Mouse (Mus musculus) bone marrow macrophage, adult 2 months (primary cell): Measurements from ENCODE around the gene Golt1a.

Experiments
- CTCF ChIP-seq: IDR thresholded peaks from 2 replicates; pipeline ENCODE4 v1.5.1; 2012; ENCODE audit warnings: low read depth, mild to moderate bottlenecking, low read length, moderate library complexity
- POLR2A ChIP-seq: IDR thresholded peaks from 2 replicates; pipeline ENCODE4 v1.6.1; 2012; ENCODE audit warnings: mild to moderate bottlenecking, low read depth, low read length, borderline replicate concordance

DNA sequence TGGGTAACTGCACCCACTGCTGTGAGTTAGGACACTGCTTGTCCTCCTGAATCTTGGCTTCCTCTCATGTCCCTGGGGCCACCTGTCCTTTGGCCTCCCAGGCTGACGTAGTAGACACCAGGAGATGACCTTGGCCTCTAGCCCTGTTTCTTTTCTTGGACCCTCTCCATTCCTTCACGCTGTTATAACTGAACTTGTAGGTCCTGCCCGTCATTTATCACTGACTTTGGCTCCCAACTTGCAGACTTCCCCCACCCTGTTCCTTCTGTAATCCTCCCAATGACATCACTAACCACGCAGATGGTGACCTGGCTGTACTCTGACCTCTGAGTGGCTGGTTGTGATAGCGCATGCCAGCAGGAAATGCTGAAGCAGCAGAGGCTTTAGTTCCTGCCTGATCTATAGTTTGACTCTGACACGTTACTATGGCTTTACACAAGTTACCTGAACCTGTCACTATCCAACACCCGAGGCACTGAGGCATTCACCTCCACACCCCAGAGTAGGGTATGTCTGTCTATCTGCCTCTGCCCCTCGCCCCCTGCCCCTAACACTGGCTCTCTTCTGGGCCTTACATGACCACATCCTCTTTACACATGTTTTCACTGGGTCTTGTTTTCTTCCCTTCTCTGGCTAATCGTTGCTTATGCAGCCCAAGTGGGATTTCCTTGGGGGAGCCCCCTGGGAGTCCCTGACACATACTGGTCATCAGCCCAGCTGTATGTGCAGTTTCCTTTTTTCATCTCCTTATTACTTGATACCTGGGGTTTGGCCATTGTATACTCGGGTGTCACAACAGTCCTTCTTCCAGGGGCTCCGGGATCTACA is 38.3 kb downstream of the Golt1a start:
- TF ChIP-seq CTCF (no peak), POLR2A (no peak)
